Mouse (Mus musculus) liver, adult 2 months (tissue): ENCODE data around the gene Stap2.

Experiments used
- CTCF ChIP-seq: fragments of 200-500 bp; IDR thresholded peaks from 2 replicates; pipeline ENCODE4 v1.5.1; 2011; ENCODE audit warnings: low read depth, low read length, control low read depth
- POLR2A ChIP-seq: fragments of 200-500 bp; IDR thresholded peaks from 2 replicates; pipeline ENCODE4 v1.6.1; 2011; ENCODE audit warnings: low read length, control low read depth; ENCODE audit not compliant: insufficient read depth; ENCODE audit errors: extremely low read depth

- TF ChIP-seq CTCF (no peak), POLR2A (no peak)
Measured at GRCm38 (mm10) chr17:56054938-56055337, 49.6 kb upstream of the Stap2 start.
